ENCODE assay signal across 19 mouse cellular contexts in genomic region chr1:88129091-88129490, GRCm38 (mm10). TPM values are rescaled to one million over a fixed set of nuclear protein-coding genes. Genes with fewer than 3 reads are reported as not detected.
DNase-seq lines count a peak whose midpoint lies in the region; TF ChIP-seq lines count a peak whose summit lies in the region.
"Not testable (repeated sequence)": the region's sequence is repeated elsewhere in the genome, so short reads cannot be mapped to it uniquely, and the experiment has no call there.
"Had no signal": no experiment of that assay in that cellular context is flagged by ENCODE, and none has a peak within 500 bp of the region (broad histone marks: within the 10 kb centered on the region; RNA-seq: fewer than 3 reads in every experiment).

No protein-coding gene starts in this region.

- H3K27ac ChIP-seq in testis, adult 2 months (ENCODE audit: control insufficient read depth, insufficient read depth, low read depth, low read length): 0 out of 2 replicates have a peak overlapping the region, but pooled peaks have one; percentile 21

- H3K4me1 ChIP-seq in testis, adult 2 months (ENCODE audit: control insufficient read depth, insufficient read depth, low read length): not testable (repeated sequence)

- not testable (repeated sequence) for H3K27me3 ChIP-seq in testis, adult 2 months (ENCODE audit: control insufficient read depth, insufficient read depth, low read length)

- H3K4me3 ChIP-seq in testis, adult 2 months (ENCODE audit: control insufficient read depth, low read depth, low read length): not testable (repeated sequence)

- peak; percentile 72 for DNase-seq in NIH3T3 (ENCODE audit: low read depth)
- peak; percentile 72 for DNase-seq in adrenal gland, adult 2 months
- peak; percentile 48 for DNase-seq in adrenal gland, postnatal 10 days
- DNase-seq in adrenal gland, postnatal 25 days: peak; percentile 16

- H3K36me3 ChIP-seq in testis, adult 2 months (ENCODE audit: control insufficient read depth, insufficient read depth, low read length): not testable (repeated sequence)

- not testable (repeated sequence) for TF ChIP-seq CTCF in testis, adult 2 months (IDR thresholded peaks at IDR 0.05; ENCODE audit: control insufficient read depth, insufficient read depth, insufficient replicate concordance, low read depth, low read length)

- TF ChIP-seq POLR2A in testis, adult 2 months (IDR thresholded peaks at IDR 0.05; ENCODE audit: control insufficient read depth, low read depth, low read length): not testable (repeated sequence)

RNA-seq across cellular contexts. Expression of gene Ugt1a6a, which starts 5.5 kb away (rescaled TPM):
- total RNA-seq in adrenal gland, adult 2 months (2021): 10 to 100 TPM; 10.5 to 17.9 TPM
- 5.1 and 7.6 TPM in 2 replicates for polyA plus RNA-seq in adrenal gland, adult 2 months (2012; rRNA removed)
- 10 to 100 TPM in 1 of 2 experiments, 1 to 10 TPM in 1; 9.1 to 14.0 TPM for total RNA-seq in adrenal gland, postnatal 10 days (2021)
- 8.0 and 12.2 TPM in 2 replicates for total RNA-seq in adrenal gland, postnatal 25 days (2021)
- polyA plus RNA-seq in testis, adult 2 months (2012; rRNA removed): 23.3 and 26.9 TPM in 2 replicates
- polyA plus RNA-seq: G1E had no signal

RNA-seq across cellular contexts. Expression of gene Ugt1a6b, which starts 26.0 kb away (rescaled TPM):
- 1 to 10 TPM; 4.8 to 6.5 TPM for total RNA-seq in adrenal gland, adult 2 months (2021)
- 8.9 and 9.5 TPM in 2 replicates for polyA plus RNA-seq in adrenal gland, adult 2 months (2012; rRNA removed)
- 10 to 100 TPM in 1 of 2 experiments, 1 to 10 TPM in 1; 7.3 to 13.6 TPM for total RNA-seq in adrenal gland, postnatal 10 days (2021)
- 5.5 and 7.0 TPM in 2 replicates for total RNA-seq in adrenal gland, postnatal 25 days (2021)
- 1.0 and 7.4 TPM in 2 replicates for polyA plus RNA-seq in testis, adult 2 months (2012; rRNA removed)
- polyA plus RNA-seq: CD4-positive, CD25-positive, alpha-beta regulatory T cell, adult 4 months; cerebellum, adult 2 months; embryonic facial prominence, embryonic 10.5 days; embryonic facial prominence, embryonic 12.5 days; forebrain, embryonic 11.5 days; G1E had no signal

RNA-seq across cellular contexts. Expression of gene Ugt1a7c, which starts 34.2 kb away (rescaled TPM):
- 1 to 10 TPM; 1.8 to 2.7 TPM for total RNA-seq in adrenal gland, adult 2 months (2021)
- 0.50 and 1.2 TPM in 2 replicates for polyA plus RNA-seq in adrenal gland, adult 2 months (2012; rRNA removed)
- 1 to 10 TPM; 1.9 to 2.6 TPM for total RNA-seq in adrenal gland, postnatal 10 days (2021)
- total RNA-seq in adrenal gland, postnatal 25 days (2021): 0.61 and 1.4 TPM in 2 replicates
- polyA plus RNA-seq in testis, adult 2 months (2012; rRNA removed): 4.3 and 6.5 TPM in 2 replicates

RNA-seq across cellular contexts. Expression of gene Ugt1a5, which starts 36.7 kb away (rescaled TPM):
- total RNA-seq in adrenal gland, adult 2 months (2021): under 1 TPM; 0.14 to 0.29 TPM
- 0.07 and 0.11 TPM in 2 replicates for polyA plus RNA-seq in adrenal gland, adult 2 months (2012; rRNA removed)
- total RNA-seq in adrenal gland, postnatal 10 days (2021): under 1 TPM; 0.48 to 0.61 TPM
- 0.58 TPM in 1 of 2 replicates, not detected in the other for total RNA-seq in adrenal gland, postnatal 25 days (2021)
- 0.09 and 0.20 TPM in 2 replicates for polyA plus RNA-seq in testis, adult 2 months (2012; rRNA removed)
- total RNA-seq: CH12.LX; forebrain, postnatal 0 days had no signal
- polyA plus RNA-seq: CD4-positive, CD25-positive, alpha-beta regulatory T cell, adult 4 months; cerebellum, adult 2 months; cortical plate, adult 2 months; embryonic facial prominence, embryonic 10.5 days; embryonic facial prominence, embryonic 12.5 days; embryonic facial prominence, embryonic 14.5 days; forebrain, embryonic 11.5 days; forebrain, embryonic 13.5 days; forebrain, embryonic 15.5 days; forebrain, postnatal 0 days; G1E had no signal

RNA-seq across cellular contexts. Expression of gene Ugt1a8, which starts 41.5 kb away (rescaled TPM):
- total RNA-seq in adrenal gland, adult 2 months (2021): not detected
- polyA plus RNA-seq in adrenal gland, adult 2 months (2012; rRNA removed): not detected in 2 replicates
- under 1 TPM; 0.21 to 0.30 TPM for total RNA-seq in adrenal gland, postnatal 10 days (2021)
- not detected in 2 replicates for total RNA-seq in adrenal gland, postnatal 25 days (2021)
- not detected in 2 replicates for polyA plus RNA-seq in testis, adult 2 months (2012; rRNA removed)
- total RNA-seq: adrenal gland, adult 18-20 months; CH12.LX; forebrain, postnatal 0 days; G1E; gastrocnemius, adult 18-20 months had no signal
- polyA plus RNA-seq: CD4-positive, CD25-positive, alpha-beta regulatory T cell, adult 4 months; cerebellum, adult 2 months; cortical plate, adult 2 months; embryonic facial prominence, embryonic 10.5 days; embryonic facial prominence, embryonic 12.5 days; embryonic facial prominence, embryonic 14.5 days; forebrain, embryonic 11.5 days; forebrain, embryonic 13.5 days; forebrain, embryonic 15.5 days; forebrain, postnatal 0 days; G1E had no signal

Comparison
In these comparisons a context has a peak if more than half of its experiments do, and no peak if none do; other contexts are left out.
1. DNase-seq: peak in every context shown above with its lines; median percentile 72 in NIH3T3; 72 in adrenal gland, adult 2 months; 48 in adrenal gland, postnatal 10 days; 16 in adrenal gland, postnatal 25 days.